ENCODE assay signal across 1 mouse cellular context in the genomic region with DNA sequence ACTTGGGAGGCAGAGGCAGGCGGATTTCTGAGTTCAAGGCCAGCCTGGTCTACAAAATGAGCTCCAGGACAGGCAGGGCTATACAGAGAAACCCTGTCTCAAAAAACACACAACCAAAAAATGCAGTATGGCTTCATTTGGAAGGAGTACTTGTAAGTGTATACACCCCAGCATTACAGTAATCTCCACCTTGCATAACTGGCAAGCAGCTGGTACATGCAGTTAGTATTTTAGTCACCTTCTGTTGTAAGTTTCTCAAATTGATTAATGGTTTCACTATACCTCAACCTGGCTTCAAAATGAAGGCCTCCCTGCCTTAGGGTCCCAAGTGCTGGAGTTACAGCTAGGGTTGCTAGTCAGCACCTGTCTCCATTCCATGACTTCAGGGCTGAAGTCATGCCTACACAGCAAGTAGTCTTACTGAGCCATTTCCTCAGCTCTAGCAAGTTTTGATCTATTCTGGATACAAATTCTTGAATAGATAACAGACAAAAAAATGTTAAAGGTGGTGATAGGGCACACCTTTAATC.
TF ChIP-seq lines count a peak whose summit lies in the region.

No protein-coding gene starts in this region.

TF ChIP-seq in MEL, 35 proteins besides CTCF, POLR2A, EP300 and RAD21:
- TF ChIP-seq ZNF384 (IDR thresholded peaks at IDR 0.05; ENCODE audit: low read depth, low read length) (no peak), TAL1 (IDR thresholded peaks at IDR 0.05; ENCODE audit: low read length) (no peak), CHD1 (IDR thresholded peaks at IDR 0.05; ENCODE audit: low read depth, low read length) (0 out of 2 replicates have a peak, but pooled peaks have one; percentile 50), KAT2A (conservative IDR thresholded peaks at IDR 0.05; ENCODE audit: low read depth, low read length) (no peak), POLR2AphosphoS2 (IDR thresholded peaks at IDR 0.05; ENCODE audit: low read length) (peak; percentile 66), ZMIZ1 (IDR thresholded peaks at IDR 0.05; ENCODE audit: low read depth, low read length) (peak; percentile 73)
